Mouse (Mus musculus): ENCODE results near the gene Dhfr.

Gene Dhfr

GRCm38 (mm10) chr13:92387367-92387766 lies 32.8 kb downstream of the Dhfr start:
- DNase-seq (ENCODE audit: low spot score in 2 of 2), result no peak

- no peak for DNase-seq (ENCODE audit: low spot score in 2 of 2)
Measured at GRCm38 (mm10) chr13:92393047-92393661, 38.6 kb downstream of the Dhfr start.

GRCm38 (mm10) chr13:92398491-92399384 lies 44.2 kb downstream of the Dhfr start:
- DNase-seq (ENCODE audit: low spot score in 2 of 2), result no peak

GRCm38 (mm10) chr13:92402063-92402462 lies 47.5 kb downstream of the Dhfr start:
- no peak for DNase-seq (ENCODE audit: low spot score in 2 of 2)

GRCm38 (mm10) chr13:92403496-92403895 lies 49.0 kb downstream of the Dhfr start:
- no peak for DNase-seq (ENCODE audit: low spot score in 2 of 2)

- no peak for DNase-seq (ENCODE audit: low spot score in 2 of 2)
Measured at GRCm38 (mm10) chr13:92410486-92410885, 56.0 kb downstream of the Dhfr start.

- DNase-seq (ENCODE audit: low spot score in 2 of 2), result no peak
Measured at GRCm38 (mm10) chr13:92419630-92420029, 65.1 kb downstream of the Dhfr start.

- DNase-seq (ENCODE audit: low spot score in 2 of 2), result no peak
Measured at GRCm38 (mm10) chr13:92423711-92424110, 69.2 kb downstream of the Dhfr start.

GRCm38 (mm10) chr13:92425758-92426264 lies 71.3 kb downstream of the Dhfr start, which contains the start of gene Ankrd34b:
Gene Ankrd34b, plus strand, starts transcription at chr13:92425896.
- peak in 1 of 2 experiments; percentile 3 for DNase-seq (ENCODE audit: low spot score in 2 of 2)

GRCm38 (mm10) chr13:92426294-92427051 lies 71.9 kb downstream of the Dhfr start:
- no peak for DNase-seq (ENCODE audit: low spot score in 2 of 2)

- DNase-seq (ENCODE audit: low spot score in 2 of 2), result no peak
Measured at GRCm38 (mm10) chr13:92427351-92427855, 72.9 kb downstream of the Dhfr start.
